Mouse (Mus musculus) E14TG2a.4 (cell line): ENCODE results near the gene Taar7a.

Experiments used
- CTCF ChIP-seq: conservative IDR thresholded peaks from 2 replicates; pipeline ENCODE4 v1.5.1; 2014; ENCODE audit warnings: low read length
- NANOG ChIP-seq: IDR thresholded peaks from 2 replicates; pipeline ENCODE4 v1.6.1; 2014; ENCODE audit warnings: borderline replicate concordance, low read length, mixed read lengths
- POU5F1 ChIP-seq: IDR thresholded peaks from 2 replicates; pipeline ENCODE4 v1.6.1; 2014; ENCODE audit warnings: low read length, borderline replicate concordance

DNA sequence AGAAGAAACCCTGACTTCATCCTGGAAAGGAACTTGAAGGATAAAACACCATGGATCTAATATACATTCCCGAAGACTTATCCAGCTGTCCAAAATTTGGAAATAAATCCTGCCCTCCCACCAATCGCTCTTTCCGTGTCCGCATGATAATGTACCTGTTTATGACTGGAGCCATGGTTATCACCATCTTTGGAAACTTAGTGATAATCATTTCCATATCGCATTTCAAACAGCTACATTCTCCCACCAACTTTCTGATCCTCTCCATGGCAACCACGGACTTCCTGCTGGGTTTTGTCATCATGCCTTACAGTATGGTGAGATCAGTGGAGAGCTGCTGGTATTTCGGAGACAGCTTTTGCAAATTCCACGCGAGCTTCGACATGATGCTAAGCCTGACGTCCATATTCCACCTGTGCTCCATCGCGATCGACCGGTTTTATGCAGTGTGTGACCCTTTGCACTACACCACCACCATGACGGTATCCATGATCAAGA, 43.7 kb downstream of the Taar7a start, which contains the start of gene Taar3:
- TF ChIP-seq CTCF (no peak), POU5F1 (no peak), NANOG (no peak)
